Mouse (Mus musculus) brain, adult 2 months (tissue): Measurements from ENCODE around the gene E2f2.

Experiments
- DNase-seq: peaks from one replicate; pipeline ENCODE4 v3.0.0; 2011; ENCODE audit warnings: low read depth, low spot score

The E2f2 gene

GRCm38 (mm10) chr4:136144927-136145292 lies 27.3 kb upstream of the E2f2 start:
- DNase-seq, result no peak

GRCm38 (mm10) chr4:136145362-136145885 lies 26.8 kb upstream of the E2f2 start:
- no peak for DNase-seq

- DNase-seq, result no peak
These were observed 26.0 kb upstream of the E2f2 start for GRCm38 (mm10) chr4:136145991-136146711.

- DNase-seq, result no peak
These were observed 25.5 kb upstream of the E2f2 start for GRCm38 (mm10) chr4:136146712-136147154.

- DNase-seq, result peak; percentile 77
These were observed 24.6 kb upstream of the E2f2 start for GRCm38 (mm10) chr4:136147436-136148135.

- DNase-seq, result no peak
These were observed 23.7 kb upstream of the E2f2 start for GRCm38 (mm10) chr4:136148342-136149044.

- no peak for DNase-seq
These were observed 23.2 kb upstream of the E2f2 start for GRCm38 (mm10) chr4:136149045-136149379.

- peak; percentile 48 for DNase-seq
These were observed 22.5 kb upstream of the E2f2 start for GRCm38 (mm10) chr4:136149734-136150133.

- DNase-seq, result no peak
These were observed 21.6 kb upstream of the E2f2 start for GRCm38 (mm10) chr4:136150596-136150995.

- no peak for DNase-seq
These were observed 19.4 kb upstream of the E2f2 start for GRCm38 (mm10) chr4:136152821-136153220.

GRCm38 (mm10) chr4:136154462-136154861 lies 17.7 kb upstream of the E2f2 start:
- DNase-seq, result no peak

- DNase-seq, result no peak
These were observed 13.7 kb upstream of the E2f2 start for GRCm38 (mm10) chr4:136158498-136158897.

- peak; percentile 89 for DNase-seq
These were observed 12.3 kb upstream of the E2f2 start for GRCm38 (mm10) chr4:136159802-136160397.

- DNase-seq, result peak; percentile 75
These were observed 8.7 kb upstream of the E2f2 start for GRCm38 (mm10) chr4:136163448-136163847.

GRCm38 (mm10) chr4:136164981-136165380 lies 7.2 kb upstream of the E2f2 start:
- no peak for DNase-seq

GRCm38 (mm10) chr4:136167701-136168100 lies 4.5 kb upstream of the E2f2 start:
- DNase-seq, result no peak

GRCm38 (mm10) chr4:136170401-136170800 lies 1.8 kb upstream of the E2f2 start:
- no peak for DNase-seq

- no peak for DNase-seq
These were observed 739 bp upstream of the E2f2 start for GRCm38 (mm10) chr4:136171455-136171854.

- no peak for DNase-seq
These were observed 482 bp downstream of the E2f2 start for GRCm38 (mm10) chr4:136172542-136173209.

- no peak for DNase-seq
These were observed 1.1 kb downstream of the E2f2 start for GRCm38 (mm10) chr4:136173210-136173715.
